Mouse (Mus musculus) liver, embryonic 13.5 days (tissue): Measurements from ENCODE around the gene Olfr109. TPM values are rescaled to one million over a fixed set of nuclear protein-coding genes. Genes with fewer than 3 reads are reported as not detected.

Experiments used
- ATAC-seq: fragments of 200-750 bp; cut with Nextera tagmentation; 2 replicates; pipeline ENCODE4 v1.8.0; 2017; ENCODE audit warnings: low read depth, mild to moderate bottlenecking, moderate number of reproducible peaks, moderate library complexity
- DNase-seq: peaks from one replicate; pipeline ENCODE4 v3.0.0; 2022
- H3K27ac ChIP-seq: fragments of 300-500 bp; sonication (generic); 2 replicates; pipeline ENCODE4 v1.5.1; 2015; ENCODE audit warnings: moderate library complexity, mild to moderate bottlenecking, inconsistent platforms
- H3K27me3 ChIP-seq: fragments of 300-500 bp; sonication (generic); 2 replicates; pipeline ENCODE4 v1.6.1; 2015; ENCODE audit warnings: mild to moderate bottlenecking, inconsistent platforms
- H3K36me3 ChIP-seq: fragments of 300-500 bp; sonication (generic); 2 replicates; pipeline ENCODE4 v1.6.1; 2015; ENCODE audit warnings: mild to moderate bottlenecking, inconsistent platforms
- H3K4me1 ChIP-seq: fragments of 300-500 bp; sonication (generic); replicated peaks from 2 replicates; pipeline ENCODE4 v1.6.1; 2015; ENCODE audit warnings: inconsistent platforms
- H3K4me2 ChIP-seq: fragments of 300-500 bp; sonication (generic); 2 replicates; pipeline ENCODE4 v1.6.1; 2015; ENCODE audit warnings: inconsistent platforms, mild to moderate bottlenecking, moderate library complexity
- H3K4me3 ChIP-seq: fragments of 300-500 bp; sonication (generic); replicated peaks from 2 replicates; pipeline ENCODE4 v1.5.1; 2015; ENCODE audit warnings: mild to moderate bottlenecking, inconsistent platforms
- H3K9ac ChIP-seq: fragments of 300-500 bp; sonication (generic); 2 replicates; pipeline ENCODE4 v1.6.1; 2015; ENCODE audit warnings: mild to moderate bottlenecking, inconsistent platforms
- H3K9me3 ChIP-seq: fragments of 300-500 bp; sonication (generic); replicated peaks from 2 replicates; pipeline ENCODE4 v1.6.1; 2016; ENCODE audit warnings: inconsistent platforms
- WGBS: fragments of 180-500 bp; shearing (Covaris S2); methylation state at CpG from one replicate; pipeline ENCODE4 v1.1.7; 2015; ENCODE audit not compliant: insufficient replicate concordance; 5-methylcytosine and 5-hydroxymethylcytosine counted together
- polyA plus RNA-seq: library from polyadenylated mRNA; unstranded; fragments of >200 nt; fragmentation: Nextera tagmentation; extraction: Ambion mirVana; gene quantifications from 2 replicates; pipeline ENCODE4 v1.2.1, GENCODE M21; 2015

Olfr109 gene
- polyA plus RNA-seq, result not detected in 2 replicates

DNA sequence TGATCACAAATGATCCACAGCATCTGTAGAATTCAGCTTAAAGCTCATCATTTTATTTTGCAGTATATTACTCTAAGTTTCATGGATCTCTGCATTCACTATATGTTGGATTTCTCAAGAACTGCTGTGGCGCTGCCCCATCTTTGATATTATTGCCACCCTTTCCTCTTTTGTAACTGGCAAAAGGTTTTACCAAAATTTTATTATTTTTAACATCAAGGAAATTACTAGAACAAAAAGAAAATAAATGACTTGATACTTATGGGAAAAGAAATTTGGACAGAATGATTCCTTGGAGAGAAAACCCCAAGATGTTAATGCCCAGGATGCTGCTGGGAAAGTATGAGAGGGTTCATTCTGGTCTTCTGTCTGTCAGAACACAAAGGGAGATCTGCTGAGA is at the start of gene Olfr109:
Olfr109 (plus strand) TSS at position 301 of the 400 bp plus-strand sequence.
- no peak for ATAC-seq

GRCm38 (mm10) chr17:37413380-37413779 is 45.3 kb upstream of the Olfr109 start:
- no peak overlapping the region for H3K4me3 ChIP-seq
- DNase-seq (no peak), ATAC-seq (no peak)
- no peak overlapping the region for H3K4me2 ChIP-seq
- H3K4me1 ChIP-seq, result no peaks in the 10 kb centered on the region
- H3K27ac ChIP-seq, result no peak overlapping the region
- no peaks in the 10 kb centered on the region for H3K36me3 ChIP-seq
- no peaks in the 10 kb centered on the region for H3K27me3 ChIP-seq
- H3K9me3 ChIP-seq, result no peaks in the 10 kb centered on the region
- no peak overlapping the region for H3K9ac ChIP-seq

More for the DNA sequence above, at the start of gene Olfr109:
- no peaks in the 10 kb centered on the region for H3K36me3 ChIP-seq
- no peaks in the 10 kb centered on the region for H3K9me3 ChIP-seq
- no peaks in the 10 kb centered on the region for H3K27me3 ChIP-seq
- no peaks in the 10 kb centered on the region for H3K4me1 ChIP-seq
- no peak within 1 kb of the TSS for H3K27ac ChIP-seq
- no peak within 1 kb of the TSS for H3K9ac ChIP-seq
- 62% methylated on average over 1 of the region's 1 CpGs for WGBS
- no peak within 1 kb of the TSS for H3K4me3 ChIP-seq
- H3K4me2 ChIP-seq, result no peak within 1 kb of the TSS
- no peak for DNase-seq

GRCm38 (mm10) chr17:37445180-37445579 is 13.5 kb upstream of the Olfr109 start, which contains the start of gene Olfr108:
Gene Olfr108, plus strand, starts transcription at chr17:37445480.
- DNase-seq, result no peak
- ATAC-seq, result no peak
- no peak within 1 kb of the TSS for H3K4me2 ChIP-seq
- H3K9ac ChIP-seq, result no peak within 1 kb of the TSS
- no peak within 1 kb of the TSS for H3K27ac ChIP-seq
- 0 out of 2 replicates have a peak, but pooled peaks cover 3% of the 10 kb centered on the region for H3K9me3 ChIP-seq
- no peaks in the 10 kb centered on the region for H3K27me3 ChIP-seq
- H3K4me1 ChIP-seq, result no peaks in the 10 kb centered on the region
- WGBS, result 77% methylated on average over 1 of the region's 1 CpGs
- no peaks in the 10 kb centered on the region for H3K36me3 ChIP-seq
- no peak within 1 kb of the TSS for H3K4me3 ChIP-seq

GRCm38 (mm10) chr17:37483452-37483851 is 24.7 kb downstream of the Olfr109 start, which contains the start of gene H2-M2:
Gene H2-M2, minus strand, starts transcription at chr17:37483552.
- DNase-seq (no peak), ATAC-seq (no peak)
- H3K9ac ChIP-seq, result no peak within 1 kb of the TSS
- no peaks in the 10 kb centered on the region for H3K9me3 ChIP-seq
- H3K27me3 ChIP-seq, result no peaks in the 10 kb centered on the region
- 49% methylated on average over 2 of the region's 2 CpGs for WGBS
- no peak within 1 kb of the TSS for H3K4me2 ChIP-seq
- no peaks in the 10 kb centered on the region for H3K4me1 ChIP-seq
- H3K36me3 ChIP-seq, result no peaks in the 10 kb centered on the region
- H3K4me3 ChIP-seq, result no peak within 1 kb of the TSS
- H3K27ac ChIP-seq, result no peak within 1 kb of the TSS

DNA sequence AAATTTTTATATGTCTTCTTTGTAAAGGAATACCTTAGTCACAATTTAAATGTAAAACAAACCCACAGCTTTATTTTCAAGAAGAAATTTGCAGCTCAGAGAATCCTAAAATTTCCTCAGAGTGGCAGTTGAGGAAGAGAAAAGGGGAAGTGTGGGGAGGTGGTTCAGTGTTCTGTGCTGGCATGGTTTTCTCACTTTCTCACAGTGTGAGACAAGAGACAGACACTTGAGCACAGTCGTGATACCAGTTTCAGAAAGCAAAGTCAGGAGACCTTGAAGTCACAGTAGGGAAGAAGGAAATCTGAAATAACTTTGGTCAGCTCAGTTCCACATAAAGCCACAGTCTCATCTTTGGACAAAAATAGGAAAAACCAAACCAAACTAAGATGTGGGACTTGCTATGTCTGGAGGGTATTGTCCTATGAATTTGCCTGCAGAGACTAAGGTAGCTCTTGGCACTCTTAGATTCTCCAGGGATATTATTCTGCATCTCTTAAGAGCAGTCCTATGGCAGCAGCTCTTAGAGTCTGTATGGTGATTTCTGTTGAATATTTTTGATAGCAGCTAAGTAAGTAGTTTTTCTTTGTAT is 33.3 kb downstream of the Olfr109 start, which contains the start of gene Olfr110:
Olfr110 (plus strand) TSS at position 539 of the 589 bp plus-strand sequence.
- Histone ChIP-seq H3K4me3 (no peak within 1 kb of the TSS), H3K9ac (no peak within 1 kb of the TSS), H3K4me2 (no peak within 1 kb of the TSS), H3K27me3 (no peaks in the 10 kb centered on the region), H3K9me3 (no peaks in the 10 kb centered on the region), H3K27ac (no peak within 1 kb of the TSS), H3K36me3 (no peaks in the 10 kb centered on the region), H3K4me1 (no peaks in the 10 kb centered on the region)
- WGBS, result 6% methylated on average over 1 of the region's 1 CpGs
- ATAC-seq, result no peak
- no peak for DNase-seq

DNA sequence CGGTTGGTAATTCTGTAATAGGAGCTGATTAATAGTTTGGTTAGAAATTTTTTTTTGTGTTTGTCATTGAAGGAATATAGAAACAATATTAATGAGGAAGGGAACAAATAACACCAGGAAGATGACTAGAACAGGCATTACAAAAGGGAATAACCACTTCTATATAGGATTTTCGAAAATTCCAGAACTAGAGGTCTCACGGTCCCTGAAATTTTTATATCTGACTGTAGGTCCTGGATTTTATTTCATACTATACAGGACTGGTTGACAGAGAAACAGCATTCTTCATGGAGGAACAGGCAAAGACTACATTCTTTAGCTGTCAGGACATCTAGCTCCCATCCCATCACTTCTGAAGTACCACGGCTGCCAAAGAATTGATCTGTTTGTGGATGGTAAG is 49.0 kb downstream of the Olfr109 start, which contains the start of gene Olfr111:
Olfr111 (plus strand) TSS at position 301 of the 400 bp plus-strand sequence.
- H3K4me1 ChIP-seq, result no peaks in the 10 kb centered on the region
- H3K27ac ChIP-seq, result no peak within 1 kb of the TSS
- WGBS, result 64% methylated on average over 4 of the region's 4 CpGs
- no peak for ATAC-seq
- no peaks in the 10 kb centered on the region for H3K36me3 ChIP-seq
- H3K9ac ChIP-seq, result no peak within 1 kb of the TSS
- no peak for DNase-seq
- H3K9me3 ChIP-seq, result no peaks in the 10 kb centered on the region
- no peaks in the 10 kb centered on the region for H3K27me3 ChIP-seq
- H3K4me2 ChIP-seq, result no peak within 1 kb of the TSS
- H3K4me3 ChIP-seq, result no peak within 1 kb of the TSS

Other genes with a start within 250 kb of the Olfr109 start
- gene Olfr95, start 245.8 kb upstream of the Olfr109 start, polyA plus RNA-seq, result not detected in 2 replicates
- not detected in 2 replicates for gene Olfr96, start 238.8 kb upstream of the Olfr109 start, polyA plus RNA-seq
- gene Olfr97, start 221.6 kb upstream of the Olfr109 start, polyA plus RNA-seq, result not detected in 2 replicates
- not detected in 2 replicates for gene Olfr98, start 195.2 kb upstream of the Olfr109 start, polyA plus RNA-seq
- gene H2-M3, start 188.7 kb upstream of the Olfr109 start, polyA plus RNA-seq, result 1.3 and 1.5 TPM in 2 replicates
- gene Olfr99, start 175.5 kb upstream of the Olfr109 start, polyA plus RNA-seq, result not detected in 2 replicates
- not detected in 2 replicates for gene Olfr101, start 154.6 kb upstream of the Olfr109 start, polyA plus RNA-seq
- gene Olfr102, start 141.9 kb upstream of the Olfr109 start, polyA plus RNA-seq, result not detected in 2 replicates
- not detected in 2 replicates for gene Olfr103, start 119.2 kb upstream of the Olfr109 start, polyA plus RNA-seq
- not detected in 2 replicates for gene Olfr104-ps, start 99.3 kb upstream of the Olfr109 start, polyA plus RNA-seq
- gene Olfr105-ps, start 79.9 kb upstream of the Olfr109 start, polyA plus RNA-seq, result not detected in 2 replicates
- gene Olfr106-ps, start 68.5 kb upstream of the Olfr109 start, polyA plus RNA-seq, result not detected in 2 replicates
- not detected in 2 replicates for gene Olfr107, start 59.7 kb upstream of the Olfr109 start, polyA plus RNA-seq
- not detected in 2 replicates for gene Olfr108, start 13.4 kb upstream of the Olfr109 start, polyA plus RNA-seq
- gene H2-M2, start 24.6 kb downstream of the Olfr109 start, polyA plus RNA-seq, result not detected in 2 replicates
- gene Olfr110, start 33.6 kb downstream of the Olfr109 start, polyA plus RNA-seq, result not detected in 2 replicates
- not detected in 2 replicates for gene Olfr111, start 49.1 kb downstream of the Olfr109 start, polyA plus RNA-seq
- gene Olfr112, start 110.5 kb downstream of the Olfr109 start, polyA plus RNA-seq, result not detected in 2 replicates
- gene Olfr113, start 118.7 kb downstream of the Olfr109 start, polyA plus RNA-seq, result not detected in 2 replicates
- not detected in 2 replicates for gene Olfr114, start 133.8 kb downstream of the Olfr109 start, polyA plus RNA-seq
- gene Olfr115, start 168.2 kb downstream of the Olfr109 start, polyA plus RNA-seq, result not detected in 2 replicates
- gene Olfr116, start 168.3 kb downstream of the Olfr109 start, polyA plus RNA-seq, result not detected in 2 replicates
- not detected in 2 replicates for gene Olfr117, start 204.9 kb downstream of the Olfr109 start, polyA plus RNA-seq
- not detected in 2 replicates for gene Olfr118, start 208.1 kb downstream of the Olfr109 start, polyA plus RNA-seq
- not detected in 2 replicates for gene Olfr119, start 237.6 kb downstream of the Olfr109 start, polyA plus RNA-seq